Mouse (Mus musculus) spleen, adult 2 months (tissue): Measurements from ENCODE around the gene Trim32. TPM values are rescaled to one million over a fixed set of nuclear protein-coding genes. Genes with fewer than 3 reads are reported as not detected.

Source experiments
- DNase-seq, 2 experiments: peaks; one replicate each; pipeline versions ENCODE4 v3.0.0 to v3.0.0-alpha.2; 2012 to 2021; ENCODE audit warnings: low spot score in 2 of 2, low read depth in 1 of 2
- H3K27ac ChIP-seq: fragments of 200-500 bp; 2 replicates; pipeline ENCODE4 v1.5.1; 2012; ENCODE audit warnings: low read length, inconsistent platforms; ENCODE audit not compliant: insufficient read depth
- H3K27me3 ChIP-seq: fragments of 200-500 bp; 2 replicates; pipeline ENCODE4 v1.6.1; 2012; ENCODE audit warnings: mild to moderate bottlenecking, moderate library complexity, low read length, inconsistent platforms; ENCODE audit not compliant: control insufficient read depth, insufficient read depth
- H3K36me3 ChIP-seq: fragments of 200-500 bp; 2 replicates; pipeline ENCODE4 v1.6.1; 2012; ENCODE audit warnings: mild to moderate bottlenecking, low read length, inconsistent platforms; ENCODE audit not compliant: control insufficient read depth, insufficient read depth
- H3K4me1 ChIP-seq: fragments of 200-500 bp; 2 replicates; pipeline ENCODE4 v1.6.1; 2011; ENCODE audit warnings: inconsistent platforms; ENCODE audit not compliant: control insufficient read depth, insufficient read depth, insufficient read length
- H3K4me3 ChIP-seq: fragments of 200-500 bp; 2 replicates; pipeline ENCODE4 v1.5.1; 2011; ENCODE audit warnings: mild to moderate bottlenecking, inconsistent platforms; ENCODE audit not compliant: insufficient read depth, insufficient read length; ENCODE audit errors: extremely low read depth
- CTCF ChIP-seq: fragments of 200-500 bp; IDR thresholded peaks from 2 replicates; pipeline ENCODE4 v1.5.1; 2011; ENCODE audit warnings: mild to moderate bottlenecking, inconsistent platforms; ENCODE audit not compliant: insufficient read depth, insufficient read length, insufficient replicate concordance; ENCODE audit errors: extremely low read depth
- POLR2A ChIP-seq: fragments of 200-500 bp; IDR thresholded peaks from 2 replicates; pipeline ENCODE4 v1.6.1; 2011; ENCODE audit warnings: low read depth, low read length, inconsistent platforms
- WGBS: fragments of 180-500 bp; shearing (Covaris S2); methylation state at CpG from one replicate; pipeline ENCODE4 v1.1.7; 2018; 5-methylcytosine and 5-hydroxymethylcytosine counted together
- polyA plus RNA-seq: library from polyadenylated mRNA; depleted of rRNA; stranded (reverse); fragments of >200 nt; gene quantifications from 2 replicates; pipeline ENCODE4 v1.2.3, GENCODE M21; 2012

Gene Trim32
- polyA plus RNA-seq, 1 experiment = 9.6 TPM

GRCm38 (mm10) chr4:65642611-65643010 lies 37.8 kb downstream of the Trim32 start:
- no peak for DNase-seq
- Histone ChIP-seq H3K4me1 (no peaks in the 10 kb centered on the region), H3K27me3 (no peaks in the 10 kb centered on the region), H3K36me3 (no peaks in the 10 kb centered on the region), H3K4me3 (no peak overlapping the region), H3K27ac (no peak overlapping the region)
- WGBS = 49% methylated on average over 5 of the region's 5 CpGs
- no peak for TF ChIP-seq POLR2A
- no peak for TF ChIP-seq CTCF

- peak; percentile 12; the same call in 1 of the 2 replicates for TF ChIP-seq CTCF
- no peak for TF ChIP-seq POLR2A
- WGBS = 2% methylated on average over 2 of the region's 2 CpGs
- H3K4me1 ChIP-seq = no peaks in the 10 kb centered on the region
- no peak overlapping the region for H3K4me3 ChIP-seq
- no peaks in the 10 kb centered on the region for H3K36me3 ChIP-seq
- DNase-seq = peak in 1 of 2 experiments; percentile 4
- H3K27ac ChIP-seq = no peak overlapping the region
- H3K27me3 ChIP-seq = no peaks in the 10 kb centered on the region
These were observed 49.9 kb downstream of the Trim32 start for GRCm38 (mm10) chr4:65654723-65655122.

- no peaks in the 10 kb centered on the region for H3K36me3 ChIP-seq
- H3K4me3 ChIP-seq = no peak overlapping the region
- H3K27ac ChIP-seq = no peak overlapping the region
- no peaks in the 10 kb centered on the region for H3K4me1 ChIP-seq
- no peaks in the 10 kb centered on the region for H3K27me3 ChIP-seq
- 86% methylated on average over 6 of the region's 6 CpGs for WGBS
- TF ChIP-seq CTCF (no peak), POLR2A (no peak)
- no peak for DNase-seq
These were observed 58.4 kb downstream of the Trim32 start for GRCm38 (mm10) chr4:65663176-65663575.
